Mouse (Mus musculus) heart, adult 2 months (tissue): Measurements from ENCODE around the gene Rhbdf1. TPM values are rescaled to one million over a fixed set of nuclear protein-coding genes. Genes with fewer than 3 reads are reported as not detected.

Source experiments
- DNase-seq, 2 experiments: peaks; one replicate each; pipeline ENCODE4 v3.0.0; 2021
- H3K27ac ChIP-seq: fragments of 200-600 bp; 2 replicates; pipeline ENCODE4 v1.8.1; 2022
- H3K27me3 ChIP-seq: fragments of 200-500 bp; 2 replicates; pipeline ENCODE4 v1.6.1; 2012; ENCODE audit warnings: mild to moderate bottlenecking, low read length, inconsistent platforms, mixed read lengths; ENCODE audit not compliant: control insufficient read depth, insufficient read depth
- H3K36me3 ChIP-seq: fragments of 200-500 bp; 2 replicates; pipeline ENCODE4 v1.6.1; 2012; ENCODE audit warnings: low read length, inconsistent platforms; ENCODE audit not compliant: control insufficient read depth, insufficient read depth
- H3K4me1 ChIP-seq: fragments of 200-500 bp; 2 replicates; pipeline ENCODE4 v1.6.1; 2011; ENCODE audit warnings: low read length; ENCODE audit not compliant: control insufficient read depth, insufficient read depth
- H3K4me3 ChIP-seq: fragments of 200-600 bp; 2 replicates; pipeline ENCODE4 v1.8.1; 2022
- H3K79me2 ChIP-seq: fragments of 200-500 bp; replicated peaks from 2 replicates; pipeline ENCODE4 v1.6.1; 2012; ENCODE audit warnings: mild to moderate bottlenecking, inconsistent platforms, low read length, moderate library complexity, mixed read lengths; ENCODE audit not compliant: control insufficient read depth, insufficient read depth
- H3K9ac ChIP-seq: fragments of 200-500 bp; 2 replicates; pipeline ENCODE4 v1.6.1; 2012; ENCODE audit warnings: low read depth, mild to moderate bottlenecking, control low read depth, inconsistent platforms, low read length, mixed read lengths
- CTCF ChIP-seq: fragments of 200-600 bp; IDR thresholded peaks from 2 replicates; pipeline ENCODE4 v1.8.1; 2022; ENCODE audit warnings: antibody characterized with exemption, mild to moderate bottlenecking, moderate library complexity
- EP300 ChIP-seq: fragments of 200-500 bp; IDR thresholded peaks from 2 replicates; pipeline ENCODE4 v1.6.1; 2011; ENCODE audit warnings: low read depth, low read length, control low read depth; ENCODE audit not compliant: insufficient read depth
- POLR2A ChIP-seq: fragments of 200-500 bp; IDR thresholded peaks from 2 replicates; pipeline ENCODE4 v1.6.1; 2011; ENCODE audit warnings: mild to moderate bottlenecking, low read depth, low read length, control low read depth; ENCODE audit not compliant: insufficient read depth
- WGBS: fragments of 180-500 bp; shearing (Covaris S2); methylation state at CpG from one replicate; pipeline ENCODE4 v1.1.7; 2018; 5-methylcytosine and 5-hydroxymethylcytosine counted together
- intact Hi-C: fragments of 180-260 bp; cut with DNase I; formaldehyde crosslinking; loops from one replicate; pipeline ENCODE4 v1.15.1; 2025
- polyA plus RNA-seq: library from polyadenylated mRNA; depleted of rRNA; stranded (reverse); fragments of >200 nt; gene quantifications from 2 replicates; pipeline ENCODE4 v1.2.3, GENCODE M21; 2012
- total RNA-seq, 2 experiments: library from RNA; stranded (reverse); gene quantifications; 2 replicates each; pipeline ENCODE4 v1.2.3; 2021

Rhbdf1 gene
- total and polyA plus RNA-seq, 3 experiments, result 22.8 to 92.8 (median 23.9) TPM

GRCm38 (mm10) chr11:32266776-32267175 lies 44.7 kb upstream of the Rhbdf1 start:
- peak overlapping the region; percentile 95 for H3K9ac ChIP-seq
- H3K4me1 ChIP-seq, result peaks cover 3% of the 10 kb centered on the region
- DNase-seq, result no peak
- peaks cover 3% of the 10 kb centered on the region; the same call in 1 of the 2 replicates for H3K36me3 ChIP-seq
- intact Hi-C loops, result loop anchor here (5.0 kb wide), 1 partner anchor 44 kb away; the partner anchor contains the start of gene Rhbdf1
- H3K27me3 ChIP-seq, result no peaks in the 10 kb centered on the region
- H3K27ac ChIP-seq, result peak overlapping the region; percentile 93
- H3K4me3 ChIP-seq, result peak overlapping the region; percentile 81
- TF ChIP-seq CTCF, result no peak
- TF ChIP-seq POLR2A, result no peak
- TF ChIP-seq EP300, result no peak
- peaks cover 7% of the 10 kb centered on the region for H3K79me2 ChIP-seq
- 23% methylated on average over 6 of the region's 6 CpGs for WGBS

- Histone ChIP-seq H3K27me3 (no peaks in the 10 kb centered on the region), H3K4me1 (peaks cover 3% of the 10 kb centered on the region), H3K27ac (no peak overlapping the region), H3K4me3 (no peak overlapping the region), H3K9ac (no peak overlapping the region), H3K36me3 (peaks cover 3% of the 10 kb centered on the region; the same call in 1 of the 2 replicates), H3K79me2 (peaks cover 7% of the 10 kb centered on the region)
- 93% methylated on average over 6 of the region's 6 CpGs for WGBS
- TF ChIP-seq EP300 (no peak), CTCF (no peak), POLR2A (no peak)
- DNase-seq, result no peak
- intact Hi-C loops, result loop anchor here (5.0 kb wide), 1 partner anchor 44 kb away; the partner anchor contains the start of gene Rhbdf1
Observed at GRCm38 (mm10) chr11:32266194-32266593, 44.1 kb upstream of the Rhbdf1 start.

GRCm38 (mm10) chr11:32265117-32265738 lies 43.1 kb upstream of the Rhbdf1 start:
- H3K27ac ChIP-seq, result no peak overlapping the region
- no peaks in the 10 kb centered on the region for H3K27me3 ChIP-seq
- DNase-seq, result no peak
- peaks cover 3% of the 10 kb centered on the region for H3K4me1 ChIP-seq
- intact Hi-C loops, result loop anchor here (5.0 kb wide), 1 partner anchor 43 kb away; the partner anchor contains the start of gene Rhbdf1
- 82% methylated on average over 3 of the region's 3 CpGs for WGBS
- no peak for TF ChIP-seq CTCF
- TF ChIP-seq POLR2A, result no peak
- TF ChIP-seq EP300, result no peak
- no peak overlapping the region for H3K9ac ChIP-seq
- no peak overlapping the region for H3K4me3 ChIP-seq
- peaks cover 3% of the 10 kb centered on the region; the same call in 1 of the 2 replicates for H3K36me3 ChIP-seq
- peaks cover 7% of the 10 kb centered on the region for H3K79me2 ChIP-seq

GRCm38 (mm10) chr11:32262674-32263415 lies 40.7 kb upstream of the Rhbdf1 start:
- Histone ChIP-seq H3K27ac (no peak overlapping the region), H3K9ac (no peak overlapping the region), H3K36me3 (peaks cover 3% of the 10 kb centered on the region; the same call in 1 of the 2 replicates), H3K4me3 (no peak overlapping the region), H3K79me2 (peaks cover 7% of the 10 kb centered on the region), H3K4me1 (peaks cover 1% of the 10 kb centered on the region; the same call in 1 of the 2 replicates), H3K27me3 (no peaks in the 10 kb centered on the region)
- TF ChIP-seq CTCF, result no peak
- TF ChIP-seq EP300, result no peak
- TF ChIP-seq POLR2A, result no peak
- intact Hi-C loops, result no loop called here
- 79% methylated on average over 10 of the region's 10 CpGs for WGBS
- DNase-seq, result no peak

- TF ChIP-seq CTCF, result no peak
- TF ChIP-seq EP300, result no peak
- no peak for TF ChIP-seq POLR2A
- Histone ChIP-seq H3K79me2 (no peaks in the 10 kb centered on the region; the same call in 1 of the 2 replicates), H3K36me3 (no peaks in the 10 kb centered on the region), H3K27ac (no peak overlapping the region), H3K4me1 (no peaks in the 10 kb centered on the region), H3K27me3 (no peaks in the 10 kb centered on the region), H3K9ac (no peak overlapping the region), H3K4me3 (no peak overlapping the region)
- intact Hi-C loops, result no loop called here
- 89% methylated on average over 3 of the region's 3 CpGs for WGBS
- DNase-seq, result no peak
Observed at GRCm38 (mm10) chr11:32256566-32256965, 34.5 kb upstream of the Rhbdf1 start.

GRCm38 (mm10) chr11:32256146-32256545 lies 34.0 kb upstream of the Rhbdf1 start:
- intact Hi-C loops, result no loop called here
- Histone ChIP-seq H3K4me1 (no peaks in the 10 kb centered on the region), H3K4me3 (no peak overlapping the region), H3K36me3 (no peaks in the 10 kb centered on the region), H3K79me2 (no peaks in the 10 kb centered on the region; the same call in 1 of the 2 replicates), H3K9ac (no peak overlapping the region), H3K27me3 (no peaks in the 10 kb centered on the region), H3K27ac (no peak overlapping the region)
- WGBS, result 100% methylated on average over 1 of the region's 1 CpGs
- TF ChIP-seq EP300 (no peak), CTCF (no peak), POLR2A (no peak)
- no peak for DNase-seq
